Mouse (Mus musculus): ENCODE measurements at regions not wholly inside any gene's neighbourhood (a gene's known extent, or its start where the extent isn't known, plus 50 kb on each side); places are given as distances from the start of the nearest gene placed in this dataset.

DNA sequence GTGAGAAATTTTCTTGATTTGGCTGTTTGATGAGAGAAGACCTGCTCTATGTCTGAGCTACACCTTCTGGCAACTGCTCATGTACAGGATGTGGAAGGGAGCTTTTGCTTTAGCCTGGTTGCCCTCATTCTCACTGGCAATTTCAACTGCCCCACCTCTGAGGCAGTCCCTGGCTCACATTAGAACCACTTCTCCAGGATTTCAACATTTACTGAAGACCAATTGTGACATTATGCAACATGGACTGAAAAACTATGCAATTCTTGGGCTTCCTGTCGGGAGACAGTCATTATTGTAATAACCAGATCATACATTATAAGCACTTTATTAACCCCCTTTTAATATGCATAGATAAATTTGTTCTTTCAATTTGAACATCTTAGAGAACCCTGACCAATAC is 107.6 kb upstream of the Nyap2 start:
- TF ChIP-seq CTCF (IDR thresholded peaks at IDR 0.05; ENCODE audit: control insufficient read depth, insufficient read depth, insufficient read length) = no peak
- no peak for TF ChIP-seq MAX (IDR thresholded peaks at IDR 0.05)
- no peak for TF ChIP-seq FOSL1 (IDR thresholded peaks at IDR 0.05; ENCODE audit: insufficient read depth, low read length, poor library complexity, severe bottlenecking)
